ENCODE assay signal across 16 mouse cellular contexts in genomic region chr1:186350381-186350780, GRCm38 (mm10).
"Had no signal": no experiment of that assay in that cellular context is flagged by ENCODE, and none has a peak within 500 bp of the region (broad histone marks: within the 10 kb centered on the region; RNA-seq: fewer than 3 reads in every experiment).

No protein-coding gene starts in this region.

- H3K27me3 ChIP-seq: liver, embryonic 15.5 days; lung, embryonic 15.5 days; megakaryocyte, embryonic 14.5 days; midbrain, embryonic 12.5 days; midbrain, embryonic 15.5 days; neural tube, embryonic 12.5 days had no signal

- H3K36me3 ChIP-seq: liver, embryonic 15.5 days; lung, embryonic 15.5 days; midbrain, embryonic 12.5 days; midbrain, embryonic 15.5 days; neural tube, embryonic 12.5 days had no signal

- H3K4me1 ChIP-seq: liver, embryonic 15.5 days; megakaryocyte, embryonic 14.5 days; midbrain, embryonic 12.5 days; midbrain, embryonic 15.5 days; neural tube, embryonic 12.5 days had no signal

- H3K4me3 ChIP-seq: liver, embryonic 15.5 days; lung, embryonic 15.5 days; megakaryocyte, embryonic 14.5 days; midbrain, embryonic 12.5 days; midbrain, embryonic 15.5 days; neural tube, embryonic 12.5 days had no signal

- DNase-seq: liver, postnatal 0 days; lung, adult 2 months; lung, postnatal 14 days; lung, postnatal 36 days; right cerebral cortex, postnatal 14 days; spleen, adult 18-20 months; thymus, adult 18-20 months; thymus, postnatal 14 days; thymus, postnatal 36 days had no signal

- H3K9ac ChIP-seq: liver, embryonic 15.5 days; liver, postnatal 0 days; lung, embryonic 15.5 days; midbrain, embryonic 12.5 days; midbrain, embryonic 15.5 days; neural tube, embryonic 12.5 days had no signal

- H3K27ac ChIP-seq: liver, embryonic 15.5 days; lung, embryonic 15.5 days; macrophage; midbrain, embryonic 12.5 days; midbrain, embryonic 15.5 days; neural tube, embryonic 12.5 days had no signal
